Mouse (Mus musculus): Measurements from ENCODE around the gene Slc38a8. TPM values are rescaled to one million over a fixed set of nuclear protein-coding genes. Genes with fewer than 3 reads are reported as not detected.
A peak's percentile ranks its signal among the peaks of the same experiment; 100 is the strongest.

The Slc38a8 gene
- not detected for polyA plus RNA-seq (2017; shearing (Covaris generic))

DNA sequence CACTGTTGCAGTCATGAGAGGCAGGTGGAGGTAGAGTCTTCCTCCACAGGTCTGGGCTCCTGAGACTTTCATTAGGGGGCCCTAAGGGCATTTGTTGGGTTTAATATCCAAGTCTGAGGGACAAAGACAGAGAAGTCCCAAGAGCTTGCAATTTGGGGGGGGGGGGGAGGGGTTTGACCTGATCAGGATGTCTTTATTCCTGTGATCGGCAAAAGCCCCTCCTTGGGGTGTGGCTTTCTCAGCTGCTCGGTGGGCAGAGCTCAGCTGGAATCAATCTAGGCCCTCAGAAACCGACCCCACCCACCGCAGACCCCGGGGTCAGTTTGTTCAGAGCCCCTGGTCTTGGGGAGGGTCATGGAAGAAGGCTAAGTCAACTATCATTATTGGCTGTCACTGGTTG, at the start of gene Slc38a8:
Gene Slc38a8, minus strand, starts transcription at position 101 of the 400 bp plus-strand sequence.
- ATAC-seq: no peak

GRCm38 (mm10) chr8:119548560-119549113, 47.1 kb upstream of the Slc38a8 start:
- ATAC-seq: no peak

DNA sequence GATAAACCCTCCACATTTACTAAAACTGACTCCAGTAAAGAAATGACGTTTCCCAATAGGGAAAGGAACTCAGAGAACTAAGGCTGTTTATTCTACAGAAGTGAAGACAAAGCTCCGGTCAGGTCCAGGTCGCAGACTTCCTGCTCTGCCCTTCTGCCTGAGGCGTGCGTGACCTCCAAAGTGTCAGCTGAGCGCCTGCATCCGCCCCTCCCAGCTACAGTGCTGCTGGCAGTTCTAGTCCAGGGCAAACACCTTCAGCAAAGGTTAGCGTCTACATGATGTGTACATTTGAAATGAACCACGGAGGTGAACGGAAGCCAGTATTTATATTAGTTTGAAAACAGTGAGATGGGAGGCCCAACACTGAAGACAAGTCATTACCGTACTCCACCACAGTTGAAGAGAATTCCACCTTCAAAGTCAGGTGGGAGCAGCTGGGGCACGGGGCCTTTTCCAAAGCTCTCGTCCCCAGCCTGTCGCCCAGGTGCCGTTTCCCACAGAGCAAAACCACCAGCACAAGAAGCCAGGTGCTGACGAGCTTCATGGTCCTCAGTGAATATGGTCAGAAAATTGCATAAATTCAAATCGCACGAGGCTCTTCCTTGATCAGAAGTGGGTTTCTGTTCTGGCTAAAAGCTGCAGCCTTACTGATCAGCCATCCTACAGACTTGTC, 45.7 kb upstream of the Slc38a8 start:
- ATAC-seq: peak; percentile 38

DNA sequence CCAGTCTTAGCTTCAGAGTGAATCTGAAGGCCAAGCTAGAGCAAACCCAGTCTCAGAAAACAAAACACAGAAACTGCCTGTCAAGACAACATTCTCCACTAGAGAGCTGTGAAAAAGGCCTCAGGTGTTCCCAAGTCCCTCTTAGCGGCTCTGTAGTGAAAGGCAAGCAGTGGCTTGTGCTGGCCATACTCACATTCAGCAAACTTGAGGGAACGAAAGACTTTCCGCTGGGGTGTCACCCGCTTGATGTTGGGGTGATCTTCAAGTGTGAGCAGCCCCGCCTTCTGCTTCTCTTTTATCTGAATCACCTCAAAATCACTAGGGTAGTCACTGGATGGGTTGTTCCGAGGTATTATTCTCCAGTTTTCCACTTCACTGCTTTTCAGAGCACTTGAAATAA, 44.3 kb upstream of the Slc38a8 start:
- peak; percentile 16 for ATAC-seq

- peak; percentile 67 for ATAC-seq
These were observed 43.7 kb upstream of the Slc38a8 start for GRCm38 (mm10) chr8:119545180-119545579.

DNA sequence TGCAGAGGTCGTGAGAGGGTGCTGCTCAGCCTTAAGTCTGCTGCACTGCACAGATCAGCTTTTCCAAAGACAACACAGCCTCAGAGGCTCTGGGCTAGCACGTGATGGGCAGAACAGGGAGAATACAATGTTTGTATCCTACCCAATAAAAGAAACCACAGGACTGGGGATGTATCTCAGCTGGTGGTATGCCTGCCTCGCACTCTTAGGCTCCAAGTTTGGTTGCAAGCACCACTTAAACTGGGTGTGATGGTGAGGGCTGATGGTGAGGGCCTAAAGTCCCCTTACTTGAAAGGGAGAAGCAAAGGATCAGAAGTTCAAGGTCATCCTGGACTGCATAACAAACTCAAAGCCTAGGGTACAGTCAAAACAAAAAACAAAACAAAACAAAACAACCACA, 43.1 kb upstream of the Slc38a8 start:
- ATAC-seq: no peak

- no peak for ATAC-seq
These were observed 30.5 kb upstream of the Slc38a8 start for GRCm38 (mm10) chr8:119531973-119532372.

- no peak for ATAC-seq
These were observed 29.9 kb upstream of the Slc38a8 start for GRCm38 (mm10) chr8:119531397-119531796.

GRCm38 (mm10) chr8:119530937-119531336, 29.4 kb upstream of the Slc38a8 start:
- no peak for ATAC-seq

- ATAC-seq: no peak
These were observed 27.3 kb upstream of the Slc38a8 start for GRCm38 (mm10) chr8:119528762-119529161.

- no peak for ATAC-seq
These were observed 18.6 kb upstream of the Slc38a8 start for GRCm38 (mm10) chr8:119520102-119520501.

- no peak for ATAC-seq
These were observed 15.2 kb upstream of the Slc38a8 start for GRCm38 (mm10) chr8:119516674-119517073.

GRCm38 (mm10) chr8:119515767-119516166, 14.3 kb upstream of the Slc38a8 start:
- ATAC-seq: no peak

DNA sequence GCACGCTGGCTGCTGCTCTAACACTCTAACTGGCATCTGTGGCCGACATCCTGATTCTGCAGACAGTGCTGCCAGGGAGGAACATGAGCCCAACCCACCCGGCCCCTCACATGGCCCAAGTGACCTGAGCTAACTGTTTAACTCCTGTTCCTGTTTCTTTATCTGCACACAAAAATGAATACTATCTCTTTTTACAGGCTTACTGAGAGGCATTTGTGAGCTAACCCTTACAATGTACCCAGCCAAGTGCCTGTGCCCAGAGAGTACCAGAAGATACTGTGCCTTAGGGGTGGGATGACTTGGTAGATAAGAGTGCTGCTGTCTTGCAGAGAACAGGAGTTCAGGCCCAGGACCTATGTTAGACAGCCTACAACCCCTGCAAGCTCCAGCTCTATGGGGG, 13.4 kb upstream of the Slc38a8 start:
- no peak for ATAC-seq

DNA sequence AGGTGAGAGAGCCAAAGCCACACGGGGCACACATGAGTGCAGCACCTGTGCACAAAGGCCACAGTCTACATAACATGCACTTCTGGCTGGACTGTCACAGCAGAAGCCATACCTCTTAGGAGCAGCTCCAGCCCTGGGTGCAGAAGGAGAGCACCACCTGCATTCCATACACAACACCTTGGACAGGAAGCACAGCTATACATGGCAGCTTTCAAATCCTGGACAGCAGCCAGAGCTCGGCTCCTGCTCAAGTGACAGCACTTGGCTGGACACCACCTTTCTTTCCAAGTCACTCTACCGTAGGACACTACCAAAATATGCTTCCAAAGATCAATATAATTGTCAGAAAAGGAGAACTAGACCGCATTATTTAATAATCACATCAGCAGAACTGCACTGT, 11.9 kb upstream of the Slc38a8 start:
- ATAC-seq: no peak

- no peak for ATAC-seq
These were observed 10.2 kb upstream of the Slc38a8 start for GRCm38 (mm10) chr8:119511722-119512121.

DNA sequence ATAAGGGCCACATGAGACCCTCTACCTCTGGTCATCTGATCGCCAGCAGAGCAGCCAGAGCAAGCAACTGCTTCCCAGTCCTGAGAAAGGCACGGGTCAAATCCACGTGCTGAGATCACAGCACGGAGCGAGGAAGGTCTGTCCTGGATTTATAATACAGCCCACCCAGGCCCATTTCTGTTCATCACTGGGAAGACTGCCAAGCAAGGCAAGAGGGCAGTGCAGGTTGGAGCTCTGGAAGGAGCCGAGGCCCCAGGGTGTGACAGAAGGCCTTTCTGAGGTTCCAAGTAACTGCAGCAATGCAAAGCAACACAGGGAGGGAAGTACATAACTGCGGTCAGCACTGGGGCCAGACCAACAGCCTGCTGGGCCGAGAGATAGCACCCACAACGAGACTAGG, 9.0 kb upstream of the Slc38a8 start:
- no peak for ATAC-seq

DNA sequence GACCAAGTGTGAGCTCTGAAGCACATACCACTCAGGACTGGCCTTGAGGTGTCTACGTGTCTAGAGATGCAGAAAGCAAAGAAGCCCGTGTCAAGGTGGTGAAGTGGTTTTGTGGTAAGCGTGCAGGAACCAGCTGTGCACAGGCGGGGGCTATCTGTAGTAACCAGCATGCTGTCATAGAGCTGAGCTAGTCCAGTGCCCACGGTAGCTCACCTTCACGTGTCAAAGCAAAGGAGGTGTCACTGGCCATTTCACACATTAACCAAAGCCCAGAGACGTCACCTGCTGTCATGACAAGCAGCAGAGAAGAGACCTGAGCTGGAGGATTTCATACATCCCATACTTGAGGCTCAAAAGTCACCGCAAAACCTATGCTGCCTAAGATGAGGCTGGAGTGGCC, 4.6 kb upstream of the Slc38a8 start:
- ATAC-seq: no peak

GRCm38 (mm10) chr8:119505488-119505887, 4.0 kb upstream of the Slc38a8 start:
- ATAC-seq: no peak

DNA sequence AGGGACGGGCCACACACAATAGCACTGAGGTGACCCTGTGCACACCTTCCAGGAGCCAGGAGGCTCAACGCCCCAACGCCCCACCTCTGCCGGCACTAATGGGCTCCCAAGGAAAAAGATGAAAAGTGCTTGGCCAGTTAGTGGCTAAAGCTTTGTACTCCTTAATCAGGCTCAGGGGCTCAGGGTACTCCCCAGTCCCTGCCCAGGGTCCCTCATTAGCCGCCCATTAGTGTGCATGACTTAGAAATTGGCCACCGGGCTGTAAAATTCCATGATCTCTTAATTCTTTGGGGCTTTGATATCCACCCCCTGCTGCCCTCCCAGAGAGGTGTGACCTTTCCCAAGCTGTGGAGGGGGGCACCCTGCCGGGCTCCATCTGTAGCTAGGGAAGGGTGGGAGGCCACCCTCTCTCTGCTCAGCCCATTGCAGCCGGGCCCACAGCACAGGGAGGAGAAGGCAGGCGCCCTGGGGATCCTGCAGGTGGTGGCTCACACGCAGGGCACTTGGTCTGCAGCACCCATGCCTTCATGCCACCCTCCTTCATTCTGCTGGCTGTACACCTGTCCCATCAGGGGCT, 1.8 kb upstream of the Slc38a8 start:
- ATAC-seq: no peak

DNA sequence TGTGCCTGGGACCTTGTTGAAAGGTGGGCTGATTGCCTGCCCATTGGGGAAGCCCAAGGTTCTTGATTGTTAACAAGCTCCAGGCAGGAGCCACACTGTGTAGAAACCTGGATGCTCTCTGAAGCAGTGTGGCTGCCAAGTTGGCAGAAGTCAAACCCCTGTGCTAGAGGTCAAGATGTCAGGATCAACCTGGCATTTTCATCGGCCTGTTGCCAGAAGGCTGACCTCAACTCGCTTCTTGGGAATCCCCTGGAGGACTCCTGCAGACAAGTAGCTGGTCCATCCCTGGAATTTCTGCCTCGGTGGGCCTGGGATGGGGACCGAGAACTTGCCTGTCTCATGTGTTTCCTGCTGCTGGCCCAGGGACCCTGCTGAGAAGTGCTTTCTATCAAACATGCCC, 613 bp upstream of the Slc38a8 start:
- ATAC-seq: no peak

- no peak for ATAC-seq
These were observed 1.7 kb downstream of the Slc38a8 start for GRCm38 (mm10) chr8:119499836-119500235.

GRCm38 (mm10) chr8:119496848-119497247, 4.7 kb downstream of the Slc38a8 start:
- ATAC-seq: peak; percentile 81

DNA sequence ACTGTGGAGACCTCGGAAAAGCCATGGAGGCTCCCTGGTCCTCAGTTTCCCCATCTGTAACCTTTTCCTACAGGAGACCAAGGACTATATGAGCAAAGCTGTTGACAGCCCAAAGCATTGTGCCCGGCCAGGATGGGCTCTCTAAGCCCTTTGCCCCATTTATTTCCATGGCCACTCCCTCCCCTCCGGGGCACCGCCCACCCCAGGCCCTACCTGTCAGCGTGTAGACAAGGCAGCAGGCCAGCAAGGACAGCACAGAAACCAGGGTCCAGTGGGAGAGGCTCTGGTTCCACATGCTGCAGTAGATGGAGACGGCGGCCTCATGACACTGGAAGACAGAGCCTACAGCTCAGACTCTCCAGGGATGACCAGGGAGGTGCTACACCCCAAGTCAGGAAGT, 14.4 kb downstream of the Slc38a8 start:
- ATAC-seq: no peak
